Mouse (Mus musculus): ENCODE data around the gene Slc6a12.
"Not testable (repeated sequence)": the region's sequence is repeated elsewhere in the genome, so short reads cannot be mapped to it uniquely, and the experiment has no call there.

Slc6a12 gene

GRCm38 (mm10) chr6:121343771-121344123 is 871 bp downstream of the Slc6a12 start:
- no peak for DNase-seq (ENCODE audit: low spot score)

- DNase-seq (ENCODE audit: low spot score), result no peak
Observed at GRCm38 (mm10) chr6:121344329-121344728, 1.5 kb downstream of the Slc6a12 start.

GRCm38 (mm10) chr6:121346428-121346827 is 3.6 kb downstream of the Slc6a12 start:
- DNase-seq (ENCODE audit: low spot score), result no peak

GRCm38 (mm10) chr6:121352276-121352675 is 9.4 kb downstream of the Slc6a12 start:
- DNase-seq (ENCODE audit: low spot score), result no peak

GRCm38 (mm10) chr6:121356041-121356440 is 13.2 kb downstream of the Slc6a12 start:
- DNase-seq (ENCODE audit: low spot score), result no peak

GRCm38 (mm10) chr6:121357232-121357631 is 14.4 kb downstream of the Slc6a12 start:
- no peak for DNase-seq (ENCODE audit: low spot score)

GRCm38 (mm10) chr6:121363061-121363460 is 20.2 kb downstream of the Slc6a12 start:
- no peak for DNase-seq (ENCODE audit: low spot score)

GRCm38 (mm10) chr6:121363956-121364355 is 21.1 kb downstream of the Slc6a12 start:
- no peak for DNase-seq (ENCODE audit: low spot score)

- not testable (repeated sequence) for DNase-seq (ENCODE audit: low spot score)
Observed at GRCm38 (mm10) chr6:121366537-121366936, 23.7 kb downstream of the Slc6a12 start.

- no peak for DNase-seq (ENCODE audit: low spot score)
Observed at GRCm38 (mm10) chr6:121367099-121367498, 24.2 kb downstream of the Slc6a12 start.

- no peak for DNase-seq (ENCODE audit: low spot score)
Observed at GRCm38 (mm10) chr6:121371197-121371980, 28.5 kb downstream of the Slc6a12 start.

- DNase-seq (ENCODE audit: low spot score), result no peak
Observed at GRCm38 (mm10) chr6:121376159-121376558, 33.3 kb downstream of the Slc6a12 start.

GRCm38 (mm10) chr6:121378256-121378655 is 35.4 kb downstream of the Slc6a12 start:
- DNase-seq (ENCODE audit: low spot score), result no peak

- DNase-seq (ENCODE audit: low spot score), result no peak
Observed at GRCm38 (mm10) chr6:121380576-121380975, 37.7 kb downstream of the Slc6a12 start.

- no peak for DNase-seq (ENCODE audit: low spot score)
Observed at GRCm38 (mm10) chr6:121382071-121382470, 39.2 kb downstream of the Slc6a12 start.

GRCm38 (mm10) chr6:121385397-121385796 is 42.5 kb downstream of the Slc6a12 start:
- DNase-seq (ENCODE audit: low spot score), result no peak

- no peak for DNase-seq (ENCODE audit: low spot score)
Observed at GRCm38 (mm10) chr6:121392610-121393252, 49.9 kb downstream of the Slc6a12 start.

GRCm38 (mm10) chr6:121401140-121401539 is 58.3 kb downstream of the Slc6a12 start:
- no peak for DNase-seq (ENCODE audit: low spot score)

- DNase-seq (ENCODE audit: low spot score), result no peak
Observed at GRCm38 (mm10) chr6:121401826-121402660, 59.2 kb downstream of the Slc6a12 start.

GRCm38 (mm10) chr6:121402661-121403244 is 59.9 kb downstream of the Slc6a12 start:
- DNase-seq (ENCODE audit: low spot score), result no peak

GRCm38 (mm10) chr6:121405311-121405710 is 62.4 kb downstream of the Slc6a12 start:
- no peak for DNase-seq (ENCODE audit: low spot score)

GRCm38 (mm10) chr6:121407571-121408011 is 64.7 kb downstream of the Slc6a12 start:
- no peak for DNase-seq (ENCODE audit: low spot score)
